Mouse (Mus musculus) forebrain, postnatal 0 days (tissue): Measurements from ENCODE around the gene Fam71b. TPM values are rescaled to one million over a fixed set of nuclear protein-coding genes. Genes with fewer than 3 reads are reported as not detected.
"Not testable (repeated sequence)": the region's sequence is repeated elsewhere in the genome, so short reads cannot be mapped to it uniquely, and the experiment has no call there.

ENCODE experiments used
- ATAC-seq: fragments of 200-750 bp; cut with Nextera tagmentation; 2 replicates; pipeline ENCODE4 v1.8.0; 2017; ENCODE audit warnings: mild to moderate bottlenecking, moderate library complexity
- DNase-seq: peaks from one replicate; pipeline ENCODE4 v3.0.0-alpha.2; 2015
- H3K27ac ChIP-seq: fragments of 300-500 bp; sonication (generic); 2 replicates; pipeline ENCODE4 v1.5.1; 2014; ENCODE audit warnings: low read depth, mild to moderate bottlenecking, antibody characterized with exemption, low read length, moderate library complexity, mixed read lengths
- H3K27me3 ChIP-seq: fragments of 300-500 bp; sonication (generic); 2 replicates; pipeline ENCODE4 v1.6.1; 2014; ENCODE audit warnings: mild to moderate bottlenecking, low read length, mixed read lengths; ENCODE audit not compliant: insufficient read depth
- H3K36me3 ChIP-seq: fragments of 300-500 bp; sonication (generic); 2 replicates; pipeline ENCODE4 v1.6.1; 2014; ENCODE audit warnings: mild to moderate bottlenecking, moderate library complexity; ENCODE audit not compliant: insufficient read depth
- H3K4me1 ChIP-seq: fragments of 300-500 bp; sonication (generic); 2 replicates; pipeline ENCODE4 v1.6.1; 2014; ENCODE audit warnings: antibody characterized with exemption; ENCODE audit not compliant: insufficient read depth
- H3K4me2 ChIP-seq: fragments of 300-500 bp; sonication (generic); 2 replicates; pipeline ENCODE4 v1.6.1; 2014; ENCODE audit warnings: low read depth, mild to moderate bottlenecking, moderate library complexity
- H3K4me3 ChIP-seq: fragments of 300-500 bp; sonication (generic); 2 replicates; pipeline ENCODE4 v1.5.1; 2014; ENCODE audit warnings: low read depth, low read length, mixed read lengths
- H3K9ac ChIP-seq: fragments of 300-500 bp; sonication (generic); 2 replicates; pipeline ENCODE4 v1.6.1; 2014; ENCODE audit warnings: mild to moderate bottlenecking
- H3K9me3 ChIP-seq: fragments of 300-500 bp; sonication (generic); 2 replicates; pipeline ENCODE4 v1.6.1; 2016; ENCODE audit warnings: low read length
- CTCF ChIP-seq: sonication (generic); IDR thresholded peaks from 2 replicates; pipeline ENCODE4 v1.5.1; 2016; ENCODE audit warnings: antibody characterized with exemption, control low read depth, low read depth
- WGBS: fragments of 180-500 bp; shearing (Covaris S2); extraction: QIAGEN DNeasy Blood & Tissue Kit; methylation state at CpG from one replicate; pipeline ENCODE4 v1.1.7; 2014; 5-methylcytosine and 5-hydroxymethylcytosine counted together
- polyA plus RNA-seq: library from polyadenylated mRNA; unstranded; fragments of >200 nt; fragmentation: Nextera tagmentation; extraction: Ambion mirVana; gene quantifications from 2 replicates; pipeline ENCODE4 v1.2.1, GENCODE M21; 2015
- total RNA-seq: library from RNA; depleted of rRNA; stranded (reverse); fragments of >200 nt; gene quantifications from 2 replicates; pipeline ENCODE4 v1.2.3, GENCODE M21; 2014

The Fam71b gene
- total and polyA plus RNA-seq, 2 experiments from 2014 or later: not detected

DNA sequence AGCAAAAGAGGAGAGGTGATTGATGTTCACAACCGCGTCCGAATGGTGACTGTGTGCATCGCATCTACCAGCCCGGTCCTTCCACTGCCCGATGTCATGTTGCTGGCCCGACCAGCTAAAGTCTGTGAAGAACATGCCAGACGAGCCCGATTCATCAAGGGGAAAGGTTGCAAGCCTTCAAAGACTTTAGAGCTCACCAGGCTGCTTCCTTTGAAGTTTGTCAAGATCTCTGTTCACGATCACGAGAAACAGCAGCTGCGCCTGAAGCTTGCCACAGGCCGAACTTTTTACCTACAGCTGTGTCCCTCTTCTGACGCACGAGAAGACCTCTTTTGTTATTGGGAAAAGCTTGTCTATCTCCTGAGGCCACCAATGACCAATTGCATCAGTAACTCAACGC is 8.6 kb downstream of the Fam71b start:
- ATAC-seq: no peak
- no peak overlapping the region for H3K9ac ChIP-seq
- no peaks in the 10 kb centered on the region for H3K27me3 ChIP-seq
- TF ChIP-seq CTCF: no peak
- H3K4me1 ChIP-seq: no peaks in the 10 kb centered on the region
- 89% methylated on average over 16 of the region's 16 CpGs for WGBS
- no peak overlapping the region for H3K4me2 ChIP-seq
- H3K36me3 ChIP-seq: no peaks in the 10 kb centered on the region
- DNase-seq: no peak
- H3K27ac ChIP-seq: no peak overlapping the region
- no peak overlapping the region for H3K4me3 ChIP-seq
- no peaks in the 10 kb centered on the region for H3K9me3 ChIP-seq

DNA sequence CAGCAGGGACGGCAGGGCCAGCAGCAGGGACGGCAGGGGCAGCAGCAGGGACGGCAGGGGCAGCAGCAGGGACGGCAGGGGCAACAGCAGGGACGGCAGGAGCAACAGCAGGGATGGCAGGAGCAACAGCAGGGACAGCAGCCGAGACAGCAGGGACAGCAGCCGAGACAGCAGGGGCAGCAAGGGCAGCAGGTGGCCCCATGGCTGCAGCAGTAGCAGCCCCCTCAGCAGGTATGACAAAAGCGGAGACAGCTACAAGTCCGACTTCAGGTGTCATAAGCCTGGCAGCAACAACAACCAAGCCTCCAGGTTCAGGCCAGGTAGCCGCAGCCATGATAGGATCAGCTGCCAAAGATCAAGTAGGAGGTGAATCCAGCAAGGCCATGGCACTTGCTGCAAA is 10.4 kb downstream of the Fam71b start:
- WGBS: 33% methylated on average over 10 of the region's 10 CpGs
- TF ChIP-seq CTCF: no peak
- Histone ChIP-seq H3K27me3 (no peaks in the 10 kb centered on the region), H3K36me3 (no peaks in the 10 kb centered on the region), H3K4me3 (no peak overlapping the region), H3K9me3 (no peaks in the 10 kb centered on the region), H3K9ac (no peak overlapping the region), H3K27ac (no peak overlapping the region), H3K4me2 (no peak overlapping the region), H3K4me1 (no peaks in the 10 kb centered on the region)
- DNase-seq: no peak
- ATAC-seq: no peak

DNA sequence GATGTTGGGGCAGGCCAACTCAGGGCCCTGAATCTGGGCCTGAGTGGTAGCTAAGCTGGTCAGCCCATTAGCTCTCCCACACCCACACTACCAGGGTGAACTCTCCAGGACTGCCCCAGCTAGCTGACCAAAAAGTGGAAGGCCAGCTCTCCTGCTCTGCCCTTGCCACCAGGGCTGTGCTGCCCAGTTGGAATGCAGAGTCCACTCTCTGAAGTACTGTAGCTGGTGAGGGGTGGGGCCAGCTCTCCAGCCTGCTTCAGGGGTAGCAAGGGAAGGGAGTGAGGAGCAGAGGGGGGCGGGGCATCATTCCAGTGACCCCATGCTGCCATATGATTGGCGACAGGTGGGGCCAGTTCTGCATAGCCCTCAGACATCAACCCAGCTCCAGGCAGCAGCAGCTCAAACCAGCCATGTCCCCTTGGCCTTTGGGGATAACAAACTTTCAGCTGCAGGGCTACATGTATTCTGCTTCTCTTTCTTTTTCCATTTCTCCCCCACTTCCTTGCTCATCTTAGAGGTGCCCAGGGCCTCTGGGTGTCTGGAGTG is 13.7 kb downstream of the Fam71b start:
- Histone ChIP-seq H3K9ac (no peak overlapping the region), H3K4me2 (no peak overlapping the region), H3K9me3 (no peaks in the 10 kb centered on the region), H3K27ac (no peak overlapping the region), H3K4me1 (no peaks in the 10 kb centered on the region), H3K4me3 (no peak overlapping the region), H3K27me3 (no peaks in the 10 kb centered on the region), H3K36me3 (no peaks in the 10 kb centered on the region)
- 56% methylated on average over 2 of the region's 2 CpGs for WGBS
- DNase-seq: no peak
- TF ChIP-seq CTCF: no peak
- ATAC-seq: no peak

DNA sequence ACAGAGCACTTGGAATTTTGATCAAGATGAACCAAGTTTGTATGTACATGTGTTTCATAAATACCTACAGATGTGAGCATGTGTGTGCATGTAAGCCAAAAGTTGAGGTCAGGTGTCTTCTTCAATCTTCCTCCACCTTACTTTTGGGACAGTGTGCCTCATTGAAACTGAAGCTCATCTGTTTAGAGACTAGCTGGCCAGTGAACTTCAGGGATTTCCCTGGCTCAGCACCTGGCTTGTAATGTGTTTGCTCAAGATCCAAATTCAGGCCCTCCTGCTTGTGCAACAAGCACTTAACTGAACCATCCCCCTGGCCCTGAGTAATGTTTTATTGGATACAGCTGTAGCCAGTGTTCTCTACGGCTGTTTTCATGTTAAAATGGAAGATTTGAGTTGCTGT is 22.1 kb downstream of the Fam71b start:
- no peaks in the 10 kb centered on the region for H3K36me3 ChIP-seq
- no peaks in the 10 kb centered on the region for H3K4me1 ChIP-seq
- TF ChIP-seq CTCF: no peak
- H3K9ac ChIP-seq: no peak overlapping the region
- no peak overlapping the region for H3K4me2 ChIP-seq
- WGBS: 79% methylated on average over 1 of the region's 1 CpGs
- no peak overlapping the region for H3K27ac ChIP-seq
- ATAC-seq (no peak), DNase-seq (no peak)
- no peaks in the 10 kb centered on the region for H3K27me3 ChIP-seq
- H3K9me3 ChIP-seq: no peaks in the 10 kb centered on the region
- no peak overlapping the region for H3K4me3 ChIP-seq

DNA sequence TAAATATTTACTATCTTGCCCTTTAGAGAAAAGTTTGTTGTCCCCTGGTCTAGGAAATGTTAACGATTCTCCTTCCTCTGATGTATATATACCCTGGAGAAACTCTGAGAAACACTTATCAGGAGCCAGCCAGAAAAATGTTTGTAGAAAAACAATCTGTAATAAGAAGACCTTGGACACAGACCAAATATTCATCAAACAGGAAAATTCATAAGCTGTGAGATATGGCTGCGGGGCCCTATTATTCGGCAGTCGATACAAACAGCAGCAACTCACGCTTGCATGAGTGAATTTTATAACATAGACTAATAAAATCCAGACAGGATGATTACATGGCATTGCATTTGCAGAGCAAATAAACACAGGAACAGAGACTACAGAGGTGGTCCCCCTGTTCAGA is 22.5 kb downstream of the Fam71b start:
- 95% methylated on average over 5 of the region's 5 CpGs for WGBS
- Histone ChIP-seq H3K9me3 (no peaks in the 10 kb centered on the region), H3K36me3 (no peaks in the 10 kb centered on the region), H3K27ac (no peak overlapping the region), H3K9ac (no peak overlapping the region), H3K4me1 (no peaks in the 10 kb centered on the region), H3K27me3 (no peaks in the 10 kb centered on the region), H3K4me2 (no peak overlapping the region), H3K4me3 (no peak overlapping the region)
- no peak for TF ChIP-seq CTCF
- DNase-seq (no peak), ATAC-seq (no peak)

DNA sequence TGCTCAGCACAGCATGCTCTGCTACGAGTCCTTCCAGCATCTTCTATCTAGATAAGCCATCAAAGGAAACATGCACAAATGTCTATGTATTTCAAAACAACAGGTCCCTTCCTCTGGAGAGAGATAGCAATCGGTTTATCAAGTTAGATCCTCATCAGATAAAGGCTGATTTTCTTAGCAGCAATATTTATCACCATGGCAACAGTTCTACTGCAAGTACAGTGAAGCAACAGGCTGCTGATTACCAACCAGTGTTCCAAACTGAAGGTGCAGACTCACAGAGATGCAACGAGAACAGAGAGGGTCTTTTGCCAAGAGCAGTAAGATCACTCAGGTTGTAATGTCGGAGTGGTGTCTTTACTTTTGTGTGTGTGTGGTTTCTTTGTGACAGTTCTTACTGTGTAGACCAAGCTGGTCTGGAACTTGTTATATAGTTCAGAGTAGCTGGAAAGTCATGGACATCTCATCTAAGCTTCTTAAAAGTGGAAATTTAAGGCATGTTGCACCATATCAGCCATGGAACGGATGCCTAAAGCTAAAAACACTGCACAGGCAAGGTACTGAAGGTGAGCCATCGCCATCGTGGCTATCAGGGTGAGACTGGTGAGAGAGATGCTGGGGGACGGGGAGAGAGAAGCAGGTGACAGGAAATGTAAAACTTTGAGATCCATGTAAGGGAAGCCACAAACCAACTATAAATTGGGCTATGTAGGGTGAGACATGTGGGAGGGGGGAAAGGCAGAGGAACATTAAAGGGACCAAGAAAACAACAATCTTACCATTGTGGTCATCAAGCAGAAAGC is 24.9 kb downstream of the Fam71b start:
- TF ChIP-seq CTCF: no peak
- 86% methylated on average over 8 of the region's 8 CpGs for whole genome bisulfite sequencing
- Histone ChIP-seq H3K9me3 (no peaks in the 10 kb centered on the region), H3K9ac (no peak overlapping the region), H3K4me3 (no peak overlapping the region), H3K27me3 (no peaks in the 10 kb centered on the region), H3K4me2 (no peak overlapping the region), H3K36me3 (no peaks in the 10 kb centered on the region), H3K27ac (no peak overlapping the region), H3K4me1 (no peaks in the 10 kb centered on the region)
- DNase-seq: no peak
- no peak for ATAC-seq

DNA sequence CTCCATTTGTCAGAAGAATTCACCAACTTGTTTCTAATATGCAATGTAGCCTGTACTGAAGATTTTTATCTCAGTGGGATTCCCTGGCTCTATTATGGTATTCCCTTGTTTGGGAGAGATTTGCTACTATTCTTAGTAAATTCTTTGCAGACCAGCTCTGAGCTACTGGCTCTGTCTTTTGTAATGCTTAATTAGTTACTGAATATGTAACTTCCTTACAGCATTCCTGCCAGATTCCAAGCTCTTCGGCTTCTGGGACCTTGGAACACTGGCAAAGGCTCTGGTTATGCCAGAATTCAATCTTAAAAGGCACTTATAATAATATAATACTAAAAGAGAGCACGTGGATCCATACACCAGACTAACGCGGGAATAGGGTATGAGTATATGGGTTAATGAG is 31.8 kb downstream of the Fam71b start:
- H3K27ac ChIP-seq, H3K4me3 ChIP-seq, H3K9ac ChIP-seq, H3K27me3 ChIP-seq, H3K9me3 ChIP-seq, H3K4me1 ChIP-seq, DNase-seq, H3K36me3 ChIP-seq, ATAC-seq, H3K4me2 ChIP-seq: not testable (repeated sequence)
- 19% methylated on average over 4 of the region's 4 CpGs for WGBS
